Comparison of ENCODE assay signal across 8 mouse cellular contexts in genomic region chr7:127110239-127111007, GRCm38 (mm10). TPM values are rescaled to one million over a fixed set of nuclear protein-coding genes. Genes with fewer than 3 reads are reported as not detected.
DNase-seq lines count a peak whose midpoint lies in the region; ATAC-seq lines count a peak whose summit lies in the region.
"Had no signal": no experiment of that assay in that cellular context is flagged by ENCODE, and none has a peak within 500 bp of the region (broad histone marks: within the 10 kb centered on the region; RNA-seq: fewer than 3 reads in every experiment).

No protein-coding gene starts in this region.

- ATAC-seq in forebrain, embryonic 13.5 days, result peak; percentile 74
- ATAC-seq in hindbrain, embryonic 14.5 days (ENCODE audit: low FRiP score), result peak; percentile 64
- ATAC-seq in megakaryocyte progenitor cell, adult 5-6 weeks (replicated peaks; ENCODE audit: poor library complexity), result peak; percentile 83

- no peak overlapping the region for H3K27ac ChIP-seq in forebrain, embryonic 13.5 days
- H3K27ac ChIP-seq in hindbrain, embryonic 14.5 days, result no peak overlapping the region

- H3K4me2 ChIP-seq in forebrain, embryonic 13.5 days, result no peak overlapping the region
- no peak overlapping the region for H3K4me2 ChIP-seq in hindbrain, embryonic 14.5 days (replicated peaks)

- 0 out of 2 replicates have a peak, but pooled peaks cover 4% of the 10 kb centered on the region for H3K4me1 ChIP-seq in forebrain, embryonic 13.5 days
- H3K4me1 ChIP-seq in hindbrain, embryonic 14.5 days (replicated peaks; ENCODE audit: control insufficient read depth, insufficient read depth, low read length), result no peaks in the 10 kb centered on the region

- peak; percentile 86 for DNase-seq in NIH3T3 (ENCODE audit: low read depth)
- DNase-seq in c-Kit-positive CD71-positive TER-119-positive erythroid progenitor cells, embryonic 14.5 days (ENCODE audit: low spot score), result peak; percentile 68
- peak; percentile 85 for DNase-seq in hindbrain, embryonic 14.5 days (ENCODE audit: low spot score)
- peak; percentile 80 to 84 for DNase-seq in left cerebral cortex, adult 18-20 months (ENCODE audit: low spot score in 2 of 2)
- DNase-seq in right cerebral cortex, postnatal 25 days, result peak; percentile 75

- 0 out of 2 replicates have a peak overlapping the region, but pooled peaks have one; percentile 9 for H3K9ac ChIP-seq in forebrain, embryonic 13.5 days
- H3K9ac ChIP-seq in hindbrain, embryonic 14.5 days, result no peak overlapping the region

- 48% methylated on average over 18 of the region's 18 CpGs for WGBS in forebrain, embryonic 13.5 days
- WGBS in hindbrain, embryonic 14.5 days, result 50% methylated on average over 18 of the region's 18 CpGs

- H3K9me3 ChIP-seq in forebrain, embryonic 13.5 days (replicated peaks), result no peaks in the 10 kb centered on the region
- H3K9me3 ChIP-seq in hindbrain, embryonic 14.5 days (ENCODE audit: control insufficient read depth, low read length), result no peaks in the 10 kb centered on the region

- no peaks in the 10 kb centered on the region for H3K36me3 ChIP-seq in forebrain, embryonic 13.5 days (ENCODE audit: poor library complexity, severe bottlenecking)
- no peaks in the 10 kb centered on the region for H3K36me3 ChIP-seq in hindbrain, embryonic 14.5 days (replicated peaks; ENCODE audit: control insufficient read depth, insufficient read depth)

- no peak overlapping the region for H3K4me3 ChIP-seq in forebrain, embryonic 13.5 days
- H3K4me3 ChIP-seq in hindbrain, embryonic 14.5 days (replicated peaks; ENCODE audit: low read length), result no peak overlapping the region
- H3K4me3 ChIP-seq: myocyte had no signal

- H3K27me3 ChIP-seq in forebrain, embryonic 13.5 days, result no peaks in the 10 kb centered on the region
- no peaks in the 10 kb centered on the region for H3K27me3 ChIP-seq in hindbrain, embryonic 14.5 days (ENCODE audit: control insufficient read depth, insufficient read depth, low read length)

RNA-seq across cellular contexts. Expression of gene Qprt, which starts 11.6 kb away (rescaled TPM):
- polyA plus RNA-seq in forebrain, embryonic 13.5 days (2015; fragmentation: Nextera tagmentation; extraction: Ambion mirVana), result 0.67 and 0.96 TPM in 2 replicates
- polyA plus RNA-seq in hindbrain, embryonic 14.5 days (2014; fragmentation: Nextera tagmentation; extraction: Ambion mirVana), result 0.55 and 0.87 TPM in 2 replicates
- under 1 TPM; 0.54 to 0.63 TPM for total RNA-seq in left cerebral cortex, adult 18-20 months (2021)
- total RNA-seq in megakaryocyte progenitor cell, adult 5-6 weeks (2015), result 2.0 and 3.5 TPM in 2 replicates
- 1.1 and 1.9 TPM in 2 replicates for total RNA-seq in megakaryocyte progenitor cell, adult 5-6 weeks (2017)

RNA-seq across cellular contexts. Expression of gene AI467606, which starts 19.3 kb away (rescaled TPM):
- 0.91 and 1.0 TPM in 2 replicates for polyA plus RNA-seq in forebrain, embryonic 13.5 days (2015; fragmentation: Nextera tagmentation; extraction: Ambion mirVana)
- polyA plus RNA-seq in hindbrain, embryonic 14.5 days (2014; fragmentation: Nextera tagmentation; extraction: Ambion mirVana), result 1.7 and 1.9 TPM in 2 replicates
- 1 to 10 TPM; 1.1 to 1.6 TPM for total RNA-seq in left cerebral cortex, adult 18-20 months (2021)
- 27.4 and 27.5 TPM in 2 replicates for total RNA-seq in megakaryocyte progenitor cell, adult 5-6 weeks (2015)
- total RNA-seq in megakaryocyte progenitor cell, adult 5-6 weeks (2017), result 17.5 and 20.6 TPM in 2 replicates

RNA-seq across cellular contexts. Expression of gene Zg16, which starts 23.3 kb away (rescaled TPM):
- polyA plus RNA-seq in forebrain, embryonic 13.5 days (2015; fragmentation: Nextera tagmentation; extraction: Ambion mirVana), result not detected in 2 replicates
- not detected in 2 replicates for polyA plus RNA-seq in hindbrain, embryonic 14.5 days (2014; fragmentation: Nextera tagmentation; extraction: Ambion mirVana)
- not detected for total RNA-seq in left cerebral cortex, adult 18-20 months (2021)
- 4.4 and 4.7 TPM in 2 replicates for total RNA-seq in megakaryocyte progenitor cell, adult 5-6 weeks (2015)
- 1.7 and 4.0 TPM in 2 replicates for total RNA-seq in megakaryocyte progenitor cell, adult 5-6 weeks (2017)
- polyA plus RNA-seq: myocyte had no signal

RNA-seq across cellular contexts. Expression of gene Spn, which starts 27.2 kb away (rescaled TPM):
- 0.08 TPM in 1 of 2 replicates, not detected in the other for polyA plus RNA-seq in forebrain, embryonic 13.5 days (2015; fragmentation: Nextera tagmentation; extraction: Ambion mirVana)
- not detected in 2 replicates for polyA plus RNA-seq in hindbrain, embryonic 14.5 days (2014; fragmentation: Nextera tagmentation; extraction: Ambion mirVana)
- total RNA-seq in left cerebral cortex, adult 18-20 months (2021), result under 1 TPM; 0.09 to 0.16 TPM
- total RNA-seq in megakaryocyte progenitor cell, adult 5-6 weeks (2015), result 86.0 and 93.4 TPM in 2 replicates
- 294 and 316 TPM in 2 replicates for total RNA-seq in megakaryocyte progenitor cell, adult 5-6 weeks (2017)

Comparison
In these comparisons a context has a peak if more than half of its experiments do, and no peak if none do; other contexts are left out.
1. RNA of gene AI467606, which starts 19.3 kb away (total RNA-seq): 17.5 to 27.5 TPM in megakaryocyte progenitor cell, adult 5-6 weeks; 1.1 to 1.6 TPM in left cerebral cortex, adult 18-20 months; every median in the first group is over 4 times any median in the second.
2. Peak in every context shown above with its lines, with median percentiles within 50 percentile points of each other: DNase-seq and ATAC-seq.